Mouse (Mus musculus) heart, embryonic 13.5 days (tissue): ENCODE measurements around the gene Miga2. TPM values are rescaled to one million over a fixed set of nuclear protein-coding genes. Genes with fewer than 3 reads are reported as not detected.
"Not testable (repeated sequence)": the region's sequence is repeated elsewhere in the genome, so short reads cannot be mapped to it uniquely, and the experiment has no call there.

Experiments used
- ATAC-seq: fragments of 200-750 bp; cut with Nextera tagmentation; 2 replicates; pipeline ENCODE4 v1.8.0; 2017; ENCODE audit warnings: moderate TSS enrichment; ENCODE audit not compliant: insufficient number of reproducible peaks, low FRiP score, low TSS enrichment; ENCODE audit errors: extremely low read depth
- H3K27ac ChIP-seq: fragments of 300-500 bp; sonication (generic); replicated peaks from 2 replicates; pipeline ENCODE4 v1.5.1; 2015; ENCODE audit warnings: moderate library complexity, mild to moderate bottlenecking, inconsistent platforms
- H3K27me3 ChIP-seq: fragments of 300-500 bp; sonication (generic); replicated peaks from 2 replicates; pipeline ENCODE4 v1.6.1; 2015; ENCODE audit warnings: mild to moderate bottlenecking, inconsistent platforms
- H3K36me3 ChIP-seq: fragments of 300-500 bp; sonication (generic); 2 replicates; pipeline ENCODE4 v1.6.1; 2015; ENCODE audit warnings: mild to moderate bottlenecking, inconsistent platforms
- H3K4me1 ChIP-seq: fragments of 300-500 bp; sonication (generic); 2 replicates; pipeline ENCODE4 v1.6.1; 2015; ENCODE audit warnings: inconsistent platforms
- H3K4me2 ChIP-seq: fragments of 300-500 bp; sonication (generic); 2 replicates; pipeline ENCODE4 v1.6.1; 2015; ENCODE audit warnings: inconsistent platforms, mild to moderate bottlenecking, moderate library complexity
- H3K4me3 ChIP-seq: fragments of 300-500 bp; sonication (generic); 2 replicates; pipeline ENCODE4 v1.5.1; 2015; ENCODE audit warnings: moderate library complexity, mild to moderate bottlenecking, inconsistent platforms
- H3K9ac ChIP-seq: fragments of 300-500 bp; sonication (generic); 2 replicates; pipeline ENCODE4 v1.6.1; 2015; ENCODE audit warnings: inconsistent platforms, mild to moderate bottlenecking, moderate library complexity
- H3K9me3 ChIP-seq: fragments of 300-500 bp; sonication (generic); 2 replicates; pipeline ENCODE4 v1.6.1; 2016; ENCODE audit warnings: inconsistent platforms
- WGBS: fragments of 180-500 bp; shearing (Covaris S2); methylation state at CpG from one replicate; pipeline ENCODE4 v1.1.7; 2015; ENCODE audit warnings: mixed read lengths; 5-methylcytosine and 5-hydroxymethylcytosine counted together
- polyA plus RNA-seq: library from polyadenylated mRNA; unstranded; fragments of >200 nt; fragmentation: Nextera tagmentation; extraction: Ambion mirVana; gene quantifications from 2 replicates; pipeline ENCODE4 v1.2.1, GENCODE M21; 2015

Miga2 gene
- polyA plus RNA-seq, 1 experiment from 2014 or later = 28.9 TPM

DNA sequence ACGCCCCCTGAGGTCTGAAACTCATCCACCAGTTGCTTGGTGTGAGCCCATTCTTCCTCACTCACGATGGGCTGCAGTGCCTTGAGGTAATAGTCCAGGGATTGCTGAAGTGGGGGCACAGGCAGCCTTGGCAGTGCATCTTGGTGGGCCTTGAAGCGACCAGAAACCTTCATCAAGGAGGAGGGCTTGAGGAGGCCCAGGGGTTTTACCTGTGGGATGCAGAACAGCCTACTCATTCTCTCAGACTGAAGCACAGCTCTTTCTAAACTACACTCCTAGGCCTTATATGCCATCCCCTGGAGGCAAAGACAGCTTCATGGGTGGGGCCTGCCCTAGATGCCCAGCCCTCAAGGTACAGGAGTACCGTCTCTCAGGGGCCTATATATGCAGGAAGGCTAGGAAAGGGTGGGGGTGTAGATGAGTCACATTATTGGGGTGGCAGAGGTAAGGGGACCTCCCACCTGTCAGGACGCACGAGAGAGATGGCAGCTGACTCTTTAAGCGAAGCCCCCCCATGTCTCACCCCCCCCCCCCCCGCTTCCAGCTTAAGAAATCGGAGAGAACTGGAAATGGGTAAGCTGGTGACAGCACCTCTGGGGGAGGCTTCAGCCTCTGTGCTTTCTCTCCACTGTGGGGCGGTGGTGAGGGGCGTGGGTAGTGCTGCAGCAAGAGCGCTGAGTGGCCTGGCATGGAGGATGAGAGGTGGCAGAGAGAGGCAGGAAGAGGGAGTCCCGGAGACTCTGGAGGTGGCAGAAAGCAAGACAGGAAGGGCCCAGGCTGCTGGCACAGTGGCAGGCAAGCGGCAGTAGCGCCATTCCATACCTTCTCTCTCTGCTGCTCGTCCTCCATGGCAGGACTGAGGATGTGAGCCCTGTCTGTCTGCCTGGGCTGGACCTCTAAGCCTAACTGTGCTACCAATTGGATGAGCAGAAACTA lies 49.3 kb downstream of the Miga2 start:
- no peak for ATAC-seq
- no peak overlapping the region for H3K4me3 ChIP-seq

GRCm38 (mm10) chr2:30414101-30414500 lies 50.1 kb downstream of the Miga2 start:
- 80% methylated on average over 4 of the region's 4 CpGs for WGBS
- no peak overlapping the region for H3K9ac ChIP-seq
- H3K36me3 ChIP-seq = peaks cover 31% of the 10 kb centered on the region
- no peak overlapping the region for H3K27ac ChIP-seq
- ATAC-seq = no peak
- no peaks in the 10 kb centered on the region for H3K9me3 ChIP-seq
- H3K4me3 ChIP-seq = peak overlapping the region; percentile 85
- peaks cover 53% of the 10 kb centered on the region for H3K4me1 ChIP-seq
- no peaks in the 10 kb centered on the region for H3K27me3 ChIP-seq
- H3K4me2 ChIP-seq = peak overlapping the region; percentile 74

More for the DNA sequence above, 49.3 kb downstream of the Miga2 start:
- H3K4me1 ChIP-seq = peaks cover 51% of the 10 kb centered on the region
- H3K9me3 ChIP-seq = no peaks in the 10 kb centered on the region
- H3K27ac ChIP-seq = no peak overlapping the region
- 69% methylated on average over 16 of the region's 16 CpGs for WGBS
- peak overlapping the region; percentile 5; the same call in 1 of the 2 replicates for H3K9ac ChIP-seq
- peaks cover 39% of the 10 kb centered on the region for H3K36me3 ChIP-seq
- H3K4me2 ChIP-seq = peak overlapping the region; percentile 74
- H3K27me3 ChIP-seq = no peaks in the 10 kb centered on the region

GRCm38 (mm10) chr2:30414681-30415080 lies 50.6 kb downstream of the Miga2 start:
- no peaks in the 10 kb centered on the region for H3K9me3 ChIP-seq
- H3K4me3 ChIP-seq = peak overlapping the region; percentile 85
- no peak for ATAC-seq
- peak overlapping the region; percentile 95 for H3K9ac ChIP-seq
- H3K27ac ChIP-seq = peak overlapping the region; percentile 96
- WGBS = 50% methylated on average over 5 of the region's 5 CpGs
- H3K36me3 ChIP-seq = peaks cover 26% of the 10 kb centered on the region
- peaks cover 53% of the 10 kb centered on the region for H3K4me1 ChIP-seq
- no peaks in the 10 kb centered on the region for H3K27me3 ChIP-seq
- H3K4me2 ChIP-seq = peak overlapping the region; percentile 74

DNA sequence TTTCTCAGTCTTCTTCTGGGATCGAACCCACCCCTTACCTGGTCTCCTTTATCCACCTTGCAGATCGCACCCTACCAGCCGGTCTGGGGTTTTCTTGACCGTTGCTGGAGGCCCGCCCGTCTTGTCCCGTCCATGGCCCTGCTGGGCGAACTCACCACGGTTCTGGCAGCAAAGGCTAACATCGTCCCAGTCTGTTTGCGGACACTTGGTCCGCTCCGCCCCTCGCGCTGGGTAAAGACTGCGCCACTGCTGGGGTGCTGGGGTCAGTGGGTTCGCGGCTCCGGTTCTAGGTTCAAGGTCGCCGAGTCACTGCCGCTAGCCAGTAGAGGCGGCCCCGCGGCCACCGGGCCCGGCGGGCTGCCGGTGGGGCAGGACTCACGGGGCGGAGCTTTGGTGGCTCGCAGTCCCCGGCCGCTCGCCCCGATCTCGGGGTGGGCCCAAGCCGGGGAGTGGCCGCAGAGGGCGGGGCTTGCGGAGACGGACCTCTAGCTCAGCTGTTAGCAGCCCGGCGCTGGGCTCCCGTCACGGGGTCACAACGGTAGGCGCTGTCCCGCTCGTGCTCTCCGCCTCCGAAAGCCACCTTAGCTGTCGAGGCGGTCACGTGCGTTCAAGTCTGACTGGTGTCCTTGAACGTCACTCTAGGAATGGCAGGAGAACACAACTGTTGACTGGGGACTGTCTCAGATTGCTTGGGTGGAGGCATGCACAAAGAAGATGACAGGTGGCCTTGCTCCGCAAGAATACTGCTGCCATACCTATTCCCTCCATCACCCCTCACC lies 51.3 kb downstream of the Miga2 start, which contains the start of gene Crat:
Crat (minus strand) TSS at position 657 of the 779 bp plus-strand sequence.
- peak within 1 kb of the TSS; percentile 85 for H3K4me3 ChIP-seq
- no peaks in the 10 kb centered on the region for H3K27me3 ChIP-seq
- peaks cover 22% of the 10 kb centered on the region for H3K36me3 ChIP-seq
- H3K4me1 ChIP-seq = peaks cover 52% of the 10 kb centered on the region
- under 1% methylated on average over 57 of the region's 58 CpGs for WGBS
- peak within 1 kb of the TSS; percentile 95 for H3K9ac ChIP-seq
- peak within 1 kb of the TSS; percentile 74 for H3K4me2 ChIP-seq
- H3K9me3 ChIP-seq = no peaks in the 10 kb centered on the region
- peak within 1 kb of the TSS; percentile 96 for H3K27ac ChIP-seq
- ATAC-seq = peak; percentile 91

DNA sequence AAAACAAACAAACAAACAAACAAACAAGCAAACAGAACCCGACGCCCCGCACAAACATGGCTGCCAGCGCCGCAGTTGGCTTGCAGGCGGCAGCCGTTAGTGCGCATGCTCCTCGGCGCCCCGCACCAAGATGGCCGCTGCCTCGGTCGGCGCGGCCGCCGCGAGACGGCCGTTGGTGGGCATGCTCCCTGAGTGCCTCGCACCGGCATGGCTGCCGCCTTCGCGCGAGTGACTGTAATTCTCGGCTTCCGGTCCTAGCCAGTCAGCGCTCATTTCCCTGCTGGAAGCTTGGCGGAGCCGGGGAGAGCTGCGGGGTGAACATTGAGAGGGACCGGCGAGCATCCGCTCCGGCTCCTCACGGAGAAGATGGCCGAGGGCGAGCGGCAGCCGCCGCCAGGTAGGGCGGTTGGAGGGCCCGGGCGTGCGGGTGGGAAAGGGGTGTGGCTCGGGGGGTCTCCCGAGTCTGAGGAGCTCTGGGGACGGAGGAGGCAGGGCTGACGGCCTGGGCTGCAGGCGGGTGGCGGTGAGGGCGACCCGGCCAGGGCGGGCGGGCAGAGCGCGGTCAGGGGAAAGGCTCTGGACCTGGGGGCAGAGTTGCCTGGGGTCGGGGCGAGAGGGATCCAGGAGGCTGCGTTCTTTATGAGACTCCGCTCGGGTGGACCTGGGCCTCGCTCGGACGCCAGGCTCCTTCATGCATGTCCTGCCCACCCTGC lies 52.1 kb downstream of the Miga2 start, which contains the start of gene Ptpa:
Ptpa (plus strand) TSS at position 104 of the 713 bp plus-strand sequence.
- peaks cover 50% of the 10 kb centered on the region for H3K4me1 ChIP-seq
- H3K36me3 ChIP-seq = peaks cover 17% of the 10 kb centered on the region
- H3K4me2 ChIP-seq = peak within 1 kb of the TSS; percentile 74
- no peaks in the 10 kb centered on the region for H3K27me3 ChIP-seq
- under 1% methylated on average over 65 of the region's 67 CpGs for WGBS
- ATAC-seq = peak; percentile 71
- H3K9ac ChIP-seq = peak within 1 kb of the TSS; percentile 95
- H3K27ac ChIP-seq = peak within 1 kb of the TSS; percentile 96
- H3K4me3 ChIP-seq = peak within 1 kb of the TSS; percentile 85
- H3K9me3 ChIP-seq = no peaks in the 10 kb centered on the region

DNA sequence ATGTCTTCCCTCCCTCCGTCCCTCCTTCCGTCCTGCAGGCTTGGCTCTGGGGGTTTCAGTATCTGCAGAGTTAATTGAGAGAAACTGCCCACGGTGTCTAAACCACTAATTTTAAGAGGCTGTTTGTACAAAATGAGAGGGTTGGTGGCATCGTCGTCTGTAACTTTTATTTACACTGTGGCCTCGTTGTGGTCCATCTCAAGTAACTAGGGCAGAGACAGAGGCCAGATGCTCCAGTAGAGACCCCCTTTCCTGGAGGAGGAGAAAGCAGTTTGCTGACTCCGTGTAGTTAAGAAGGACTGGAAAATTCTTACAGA lies 52.6 kb downstream of the Miga2 start:
- Histone ChIP-seq H3K36me3 (peaks cover 18% of the 10 kb centered on the region), H3K4me1 (peaks cover 50% of the 10 kb centered on the region), H3K27ac (peak overlapping the region; percentile 96), H3K27me3 (no peaks in the 10 kb centered on the region), H3K9ac (peak overlapping the region; percentile 95), H3K4me2 (peak overlapping the region; percentile 74), H3K9me3 (no peaks in the 10 kb centered on the region), H3K4me3 (peak overlapping the region; percentile 85)
- no peak for ATAC-seq
- WGBS = under 1% methylated on average over 7 of the region's 7 CpGs

DNA sequence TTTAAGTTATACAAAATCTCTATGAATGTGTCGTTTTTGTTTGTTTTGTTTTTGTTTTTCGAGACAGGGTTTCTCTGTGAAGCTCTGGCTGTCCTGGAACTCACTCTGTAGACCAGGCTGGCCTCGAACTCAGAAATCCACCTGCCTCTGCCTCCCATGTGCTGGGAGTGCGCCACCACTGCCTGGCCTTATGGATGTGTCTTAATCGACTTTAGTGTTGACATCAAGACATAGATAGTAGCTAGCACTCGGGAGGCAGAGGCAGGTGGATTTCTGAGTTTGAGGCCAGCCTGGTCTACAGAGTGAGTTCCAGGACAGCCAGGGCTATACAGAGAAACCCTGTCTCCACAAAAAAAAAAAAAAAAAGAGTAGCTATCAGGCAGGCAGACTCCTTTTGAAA lies 53.1 kb downstream of the Miga2 start:
- peak overlapping the region; percentile 74 for H3K4me2 ChIP-seq
- H3K9me3 ChIP-seq, H3K27me3 ChIP-seq, ATAC-seq: not testable (repeated sequence)
- H3K4me3 ChIP-seq = peak overlapping the region; percentile 85
- peak overlapping the region; percentile 96; the same call in 1 of the 2 replicates for H3K27ac ChIP-seq
- H3K36me3 ChIP-seq = peaks cover 15% of the 10 kb centered on the region
- peaks cover 50% of the 10 kb centered on the region for H3K4me1 ChIP-seq
- peak overlapping the region; percentile 95 for H3K9ac ChIP-seq
- 65% methylated on average over 6 of the region's 6 CpGs for WGBS

- H3K27me3 ChIP-seq = no peaks in the 10 kb centered on the region
- H3K4me1 ChIP-seq = peaks cover 50% of the 10 kb centered on the region
- no peak for ATAC-seq
- 65% methylated on average over 5 of the region's 5 CpGs for WGBS
- H3K4me3 ChIP-seq = peak overlapping the region; percentile 85; the same call in 1 of the 2 replicates
- peak overlapping the region; percentile 82; the same call in 1 of the 2 replicates for H3K27ac ChIP-seq
- H3K9ac ChIP-seq = peak overlapping the region; percentile 95
- H3K4me2 ChIP-seq = peak overlapping the region; percentile 74
- H3K36me3 ChIP-seq = peaks cover 9% of the 10 kb centered on the region
- H3K9me3 ChIP-seq = no peaks in the 10 kb centered on the region
Measured at GRCm38 (mm10) chr2:30417595-30418165, 53.6 kb downstream of the Miga2 start.

DNA sequence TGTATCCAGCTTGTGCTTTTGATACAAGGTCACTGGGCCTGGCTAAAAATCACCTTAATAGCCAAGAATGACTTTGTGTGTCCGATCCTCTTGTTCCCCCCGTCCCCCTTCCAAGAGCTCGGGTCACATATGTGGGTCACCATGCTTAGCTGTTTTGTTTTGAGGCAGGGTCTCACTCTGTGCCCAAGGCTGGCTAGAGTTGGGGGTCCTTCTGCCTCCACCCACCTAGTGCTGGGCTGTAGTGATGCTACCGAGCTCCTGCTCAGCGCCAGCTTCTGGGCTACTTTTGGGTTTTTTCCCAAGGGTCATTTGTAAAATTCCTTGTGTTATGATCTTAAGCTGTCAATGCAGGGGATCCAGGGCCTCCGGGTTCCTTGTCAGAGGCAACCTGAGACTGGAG lies 54.2 kb downstream of the Miga2 start:
- WGBS = 79% methylated on average over 6 of the region's 6 CpGs
- no peak for ATAC-seq
- peak overlapping the region; percentile 74 for H3K4me2 ChIP-seq
- peaks cover 6% of the 10 kb centered on the region; the same call in 1 of the 2 replicates for H3K36me3 ChIP-seq
- H3K9ac ChIP-seq = peak overlapping the region; percentile 95
- H3K4me3 ChIP-seq = peak overlapping the region; percentile 9; the same call in 1 of the 2 replicates
- peaks cover 50% of the 10 kb centered on the region for H3K4me1 ChIP-seq
- H3K27me3 ChIP-seq = no peaks in the 10 kb centered on the region
- H3K27ac ChIP-seq = peak overlapping the region; percentile 82; the same call in 1 of the 2 replicates
- H3K9me3 ChIP-seq = no peaks in the 10 kb centered on the region

- no peak for ATAC-seq
- H3K4me2 ChIP-seq = peak overlapping the region; percentile 74
- H3K9me3 ChIP-seq = no peaks in the 10 kb centered on the region
- peak overlapping the region; percentile 27 for H3K4me3 ChIP-seq
- peaks cover 6% of the 10 kb centered on the region; the same call in 1 of the 2 replicates for H3K36me3 ChIP-seq
- peaks cover 44% of the 10 kb centered on the region for H3K4me1 ChIP-seq
- H3K27me3 ChIP-seq = no peaks in the 10 kb centered on the region
- H3K27ac ChIP-seq = peak overlapping the region; percentile 82
- 22% methylated on average over 10 of the region's 10 CpGs for WGBS
- H3K9ac ChIP-seq = peak overlapping the region; percentile 95
Measured at GRCm38 (mm10) chr2:30419112-30419511, 55.1 kb downstream of the Miga2 start.
